Mouse (Mus musculus): Measurements from ENCODE around the gene Sectm1b. TPM values are rescaled to one million over a fixed set of nuclear protein-coding genes. Genes with fewer than 3 reads are reported as not detected.
"Not testable (repeated sequence)": the region's sequence is repeated elsewhere in the genome, so short reads cannot be mapped to it uniquely, and the experiment has no call there.

Sectm1b gene
- polyA plus RNA-seq, 1 experiment from 2014 or later: not detected

DNA sequence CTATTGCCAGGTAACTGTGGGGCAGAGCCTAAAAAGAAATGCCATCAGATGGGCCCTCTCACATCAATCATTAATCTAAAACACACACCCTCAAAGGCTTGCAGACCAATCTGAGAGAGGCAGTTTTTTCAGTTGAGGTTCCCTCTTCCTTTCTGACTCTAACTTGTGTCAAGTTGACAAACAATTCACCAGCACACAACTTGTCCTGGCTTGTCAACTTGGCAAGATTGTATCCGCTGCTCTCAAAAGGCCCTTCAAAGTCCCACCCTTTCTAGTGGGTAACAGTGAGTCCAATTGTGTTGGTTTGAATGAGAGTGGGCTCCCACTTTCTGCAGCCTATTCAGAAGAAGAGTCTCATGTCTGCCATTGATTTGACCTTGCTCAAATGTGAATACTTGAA is 18.1 kb downstream of the Sectm1b start:
- Histone ChIP-seq H3K36me3 (ENCODE audit: control insufficient read depth, insufficient read depth, low read length) (no peaks in the 10 kb centered on the region), H3K4me1 (ENCODE audit: control insufficient read depth, insufficient read depth, low read length) (no peaks in the 10 kb centered on the region), H3K4me2 (ENCODE audit: low read length) (no peak overlapping the region), H3K9me3 (replicated peaks; ENCODE audit: control insufficient read depth, low read length) (no peaks in the 10 kb centered on the region), H3K27ac (ENCODE audit: low read depth, low read length) (no peak overlapping the region), H3K27me3 (replicated peaks; ENCODE audit: control insufficient read depth, insufficient read depth, low read length) (0 out of 2 replicates have a peak, but pooled peaks cover 4% of the 10 kb centered on the region), H3K9ac (ENCODE audit: low read length) (no peak overlapping the region), H3K4me3 (ENCODE audit: low read depth, low read length) (no peak overlapping the region)
- 47% methylated on average over 1 of the region's 1 CpGs for WGBS
- no peak for ATAC-seq
- DNase-seq (ENCODE audit: low spot score): no peak

GRCm38 (mm10) chr11:121043025-121043424 is 20.3 kb downstream of the Sectm1b start:
- not testable (repeated sequence) for H3K36me3 ChIP-seq (ENCODE audit: control insufficient read depth, insufficient read depth, low read length); H3K4me3 ChIP-seq (ENCODE audit: low read depth, low read length); H3K4me1 ChIP-seq (ENCODE audit: control insufficient read depth, insufficient read depth, low read length); H3K4me2 ChIP-seq (ENCODE audit: low read length); H3K27ac ChIP-seq (ENCODE audit: low read depth, low read length); DNase-seq (ENCODE audit: low spot score); H3K9me3 ChIP-seq (replicated peaks; ENCODE audit: control insufficient read depth, low read length); H3K9ac ChIP-seq (ENCODE audit: low read length); H3K27me3 ChIP-seq (replicated peaks; ENCODE audit: control insufficient read depth, insufficient read depth, low read length); ATAC-seq
- WGBS: 55% methylated on average over 1 of the region's 1 CpGs

- Histone ChIP-seq H3K4me1 (ENCODE audit: control insufficient read depth, insufficient read depth, low read length) (no peaks in the 10 kb centered on the region), H3K27ac (ENCODE audit: low read depth, low read length) (no peak overlapping the region), H3K9me3 (replicated peaks; ENCODE audit: control insufficient read depth, low read length) (no peaks in the 10 kb centered on the region), H3K36me3 (ENCODE audit: control insufficient read depth, insufficient read depth, low read length) (no peaks in the 10 kb centered on the region), H3K4me2 (ENCODE audit: low read length) (no peak overlapping the region), H3K4me3 (ENCODE audit: low read depth, low read length) (no peak overlapping the region), H3K27me3 (replicated peaks; ENCODE audit: control insufficient read depth, insufficient read depth, low read length) (no peaks in the 10 kb centered on the region), H3K9ac (ENCODE audit: low read length) (no peak overlapping the region)
- no peak for DNase-seq (ENCODE audit: low spot score)
- WGBS: 79% methylated on average over 4 of the region's 4 CpGs
- no peak for ATAC-seq
Observed at GRCm38 (mm10) chr11:121042480-121042879, 20.9 kb downstream of the Sectm1b start.

DNA sequence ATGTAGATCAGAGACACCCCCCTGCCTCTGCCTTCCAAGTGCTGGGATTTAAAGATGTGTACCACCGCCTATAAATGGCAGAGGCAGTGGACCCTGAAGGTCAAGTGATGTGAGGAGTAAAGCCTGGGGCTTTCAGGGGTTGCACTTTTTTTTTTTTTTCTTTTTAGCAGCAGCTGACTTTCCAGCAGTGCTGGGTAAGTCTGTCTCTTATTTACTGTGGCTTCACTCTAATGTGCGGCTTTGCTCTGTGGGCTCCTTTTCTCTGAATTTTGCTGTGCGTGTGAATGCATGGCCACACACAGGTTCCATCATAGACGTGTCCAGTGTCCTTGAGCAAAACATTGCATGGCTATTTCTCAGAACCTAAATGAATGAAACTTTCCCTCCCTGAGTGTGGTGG is 21.7 kb downstream of the Sectm1b start:
- WGBS: 75% methylated on average over 4 of the region's 4 CpGs
- Histone ChIP-seq H3K36me3 (ENCODE audit: control insufficient read depth, insufficient read depth, low read length) (no peaks in the 10 kb centered on the region), H3K27ac (ENCODE audit: low read depth, low read length) (no peak overlapping the region), H3K9ac (ENCODE audit: low read length) (no peak overlapping the region), H3K27me3 (replicated peaks; ENCODE audit: control insufficient read depth, insufficient read depth, low read length) (no peaks in the 10 kb centered on the region), H3K9me3 (replicated peaks; ENCODE audit: control insufficient read depth, low read length) (no peaks in the 10 kb centered on the region), H3K4me1 (ENCODE audit: control insufficient read depth, insufficient read depth, low read length) (no peaks in the 10 kb centered on the region), H3K4me3 (ENCODE audit: low read depth, low read length) (no peak overlapping the region), H3K4me2 (ENCODE audit: low read length) (no peak overlapping the region)
- DNase-seq (ENCODE audit: low spot score) (no peak), ATAC-seq (no peak)

DNA sequence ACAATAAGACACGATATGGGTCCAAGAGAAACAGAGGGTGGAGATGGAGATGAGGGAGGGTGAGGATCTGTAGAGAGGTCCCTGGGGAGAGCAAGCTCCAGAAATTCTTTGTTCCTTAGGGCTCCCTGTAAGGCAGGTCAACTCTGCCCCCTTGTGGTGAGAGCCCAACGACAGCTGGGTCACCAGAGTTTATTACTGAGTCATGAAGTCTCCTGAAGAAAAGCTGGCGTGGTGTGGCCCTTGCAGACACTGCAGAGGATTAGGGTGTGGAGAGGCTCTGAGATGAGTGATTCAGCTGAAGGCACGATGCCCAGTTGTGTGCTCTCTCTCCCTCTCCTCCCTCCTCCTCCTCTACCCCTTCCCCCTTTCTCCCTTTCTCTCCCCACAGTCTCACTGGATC is 22.2 kb downstream of the Sectm1b start:
- Histone ChIP-seq H3K4me2 (ENCODE audit: low read length) (no peak overlapping the region), H3K27ac (ENCODE audit: low read depth, low read length) (no peak overlapping the region), H3K9ac (ENCODE audit: low read length) (no peak overlapping the region), H3K9me3 (replicated peaks; ENCODE audit: control insufficient read depth, low read length) (no peaks in the 10 kb centered on the region), H3K36me3 (ENCODE audit: control insufficient read depth, insufficient read depth, low read length) (no peaks in the 10 kb centered on the region), H3K4me3 (ENCODE audit: low read depth, low read length) (no peak overlapping the region), H3K27me3 (replicated peaks; ENCODE audit: control insufficient read depth, insufficient read depth, low read length) (no peaks in the 10 kb centered on the region), H3K4me1 (ENCODE audit: control insufficient read depth, insufficient read depth, low read length) (no peaks in the 10 kb centered on the region)
- 3% methylated on average over 4 of the region's 4 CpGs for WGBS
- DNase-seq (ENCODE audit: low spot score) (peak; percentile 84), ATAC-seq (0 out of 2 replicates have a peak, but pooled peaks have one; percentile 42)

- WGBS: 78% methylated on average over 5 of the region's 5 CpGs
Observed at GRCm38 (mm10) chr11:121039302-121039701, 24.1 kb downstream of the Sectm1b start, which contains the start of gene Cd7. Cd7 (minus strand) TSS chr11:121039418.

DNA sequence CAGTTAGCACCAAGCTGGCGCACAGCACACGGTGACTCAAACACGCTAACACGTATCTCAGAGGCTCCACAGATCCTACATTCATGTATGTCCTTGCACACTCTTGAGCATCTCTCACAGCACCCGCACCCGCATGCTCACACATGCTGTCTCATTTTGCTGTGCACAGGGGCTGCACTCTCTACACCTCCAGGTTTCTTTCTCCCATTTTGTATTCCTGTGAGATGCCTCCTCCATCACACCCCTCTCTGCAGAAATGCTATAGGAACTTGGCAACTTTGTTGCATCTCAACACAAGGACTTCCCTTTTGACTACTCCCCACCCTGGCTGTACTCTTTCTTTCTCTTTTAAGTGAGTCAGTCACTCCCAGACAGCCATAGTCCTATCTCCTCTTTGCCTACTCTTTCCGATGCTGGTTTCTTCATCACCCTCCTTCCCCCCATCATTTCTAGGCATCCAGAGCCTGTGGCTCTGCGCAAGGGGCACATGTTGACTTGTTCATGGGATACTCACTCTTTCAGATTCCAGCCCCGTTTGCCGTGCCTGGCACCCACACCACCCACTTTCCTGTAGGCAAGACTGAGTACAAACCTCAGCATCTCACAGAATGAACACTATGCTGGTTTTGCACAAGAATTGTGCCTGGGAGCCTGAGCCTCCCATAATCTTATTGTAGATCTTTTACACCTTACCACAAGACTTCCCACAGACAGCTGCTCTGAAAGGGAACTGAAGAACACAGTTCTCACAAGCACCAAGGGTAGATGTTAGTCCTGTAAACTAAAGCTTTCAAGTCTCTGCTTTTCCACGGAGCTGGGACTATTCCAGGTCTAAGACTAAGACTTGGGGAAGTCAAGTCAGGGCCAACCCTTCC is 24.8 kb downstream of the Sectm1b start:
- no peak overlapping the region for H3K4me2 ChIP-seq (ENCODE audit: low read length)
- no peaks in the 10 kb centered on the region for H3K4me1 ChIP-seq (ENCODE audit: control insufficient read depth, insufficient read depth, low read length)
- no peak overlapping the region for H3K9ac ChIP-seq (ENCODE audit: low read length)
- no peak overlapping the region for H3K4me3 ChIP-seq (ENCODE audit: low read depth, low read length)
- no peaks in the 10 kb centered on the region for H3K9me3 ChIP-seq (replicated peaks; ENCODE audit: control insufficient read depth, low read length)
- ATAC-seq: no peak
- no peaks in the 10 kb centered on the region for H3K36me3 ChIP-seq (ENCODE audit: control insufficient read depth, insufficient read depth, low read length)
- WGBS: 91% methylated on average over 11 of the region's 11 CpGs
- H3K27ac ChIP-seq (ENCODE audit: low read depth, low read length): no peak overlapping the region
- H3K27me3 ChIP-seq (replicated peaks; ENCODE audit: control insufficient read depth, insufficient read depth, low read length): no peaks in the 10 kb centered on the region
- no peak for DNase-seq (ENCODE audit: low spot score)

More at GRCm38 (mm10) chr11:121039302-121039701, 24.1 kb downstream of the Sectm1b start, which contains the start of gene Cd7:
- Histone ChIP-seq H3K9ac (ENCODE audit: low read length) (no peak within 1 kb of the TSS), H3K4me2 (ENCODE audit: low read length) (no peak within 1 kb of the TSS), H3K4me3 (ENCODE audit: low read depth, low read length) (no peak within 1 kb of the TSS), H3K27ac (ENCODE audit: low read depth, low read length) (no peak within 1 kb of the TSS), H3K27me3 (replicated peaks; ENCODE audit: control insufficient read depth, insufficient read depth, low read length) (no peaks in the 10 kb centered on the region), H3K36me3 (ENCODE audit: control insufficient read depth, insufficient read depth, low read length) (no peaks in the 10 kb centered on the region), H3K9me3 (replicated peaks; ENCODE audit: control insufficient read depth, low read length) (no peaks in the 10 kb centered on the region), H3K4me1 (ENCODE audit: control insufficient read depth, insufficient read depth, low read length) (no peaks in the 10 kb centered on the region)
- DNase-seq (ENCODE audit: low spot score) (no peak), ATAC-seq (no peak)

DNA sequence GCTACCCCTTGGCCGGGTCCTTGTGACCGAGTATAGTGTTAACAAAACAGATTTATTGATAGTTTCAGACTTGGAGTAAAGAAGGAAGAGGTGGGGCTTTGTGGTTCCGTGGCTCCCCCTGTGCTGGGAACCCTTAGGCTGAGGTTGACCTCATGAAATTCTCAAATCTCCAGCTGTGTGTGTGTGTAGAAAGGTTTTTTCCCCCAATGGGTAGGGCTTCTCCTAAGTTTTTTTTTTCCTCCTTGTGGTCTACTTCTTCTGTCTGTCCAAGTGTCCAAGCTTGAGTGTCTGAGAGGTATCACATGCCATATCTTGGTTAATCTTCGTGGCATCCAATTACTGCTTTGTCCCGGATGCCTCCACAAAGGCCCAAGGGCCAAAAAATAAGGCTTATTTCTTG is 30.3 kb downstream of the Sectm1b start:
- Histone ChIP-seq H3K9ac (ENCODE audit: low read length) (no peak overlapping the region), H3K27ac (ENCODE audit: low read depth, low read length) (no peak overlapping the region), H3K4me3 (ENCODE audit: low read depth, low read length) (no peak overlapping the region), H3K36me3 (ENCODE audit: control insufficient read depth, insufficient read depth, low read length) (no peaks in the 10 kb centered on the region), H3K4me1 (ENCODE audit: control insufficient read depth, insufficient read depth, low read length) (no peaks in the 10 kb centered on the region), H3K9me3 (replicated peaks; ENCODE audit: control insufficient read depth, low read length) (no peaks in the 10 kb centered on the region), H3K4me2 (ENCODE audit: low read length) (no peak overlapping the region), H3K27me3 (replicated peaks; ENCODE audit: control insufficient read depth, insufficient read depth, low read length) (no peaks in the 10 kb centered on the region)
- WGBS: 90% methylated on average over 5 of the region's 5 CpGs
- no peak for DNase-seq (ENCODE audit: low spot score)
- ATAC-seq: no peak

GRCm38 (mm10) chr11:121027259-121027658 is 36.1 kb downstream of the Sectm1b start:
- Histone ChIP-seq H3K4me1 (ENCODE audit: control insufficient read depth, insufficient read depth, low read length) (no peaks in the 10 kb centered on the region), H3K4me2 (ENCODE audit: low read length) (no peak overlapping the region), H3K27me3 (replicated peaks; ENCODE audit: control insufficient read depth, insufficient read depth, low read length) (no peaks in the 10 kb centered on the region), H3K4me3 (ENCODE audit: low read depth, low read length) (no peak overlapping the region), H3K9me3 (replicated peaks; ENCODE audit: control insufficient read depth, low read length) (no peaks in the 10 kb centered on the region), H3K27ac (ENCODE audit: low read depth, low read length) (no peak overlapping the region), H3K9ac (ENCODE audit: low read length) (no peak overlapping the region), H3K36me3 (ENCODE audit: control insufficient read depth, insufficient read depth, low read length) (no peaks in the 10 kb centered on the region)
- ATAC-seq: no peak
- 93% methylated on average over 7 of the region's 7 CpGs for WGBS
- no peak for DNase-seq (ENCODE audit: low spot score)
